Mouse (Mus musculus): ENCODE results near the gene Rnf24. TPM values are rescaled to one million over a fixed set of nuclear protein-coding genes. Genes with fewer than 3 reads are reported as not detected.

Rnf24 gene
- polyA plus RNA-seq (2015; fragmentation: Nextera tagmentation; extraction: Ambion mirVana) = 10.8 and 11.0 TPM in 2 replicates

DNA sequence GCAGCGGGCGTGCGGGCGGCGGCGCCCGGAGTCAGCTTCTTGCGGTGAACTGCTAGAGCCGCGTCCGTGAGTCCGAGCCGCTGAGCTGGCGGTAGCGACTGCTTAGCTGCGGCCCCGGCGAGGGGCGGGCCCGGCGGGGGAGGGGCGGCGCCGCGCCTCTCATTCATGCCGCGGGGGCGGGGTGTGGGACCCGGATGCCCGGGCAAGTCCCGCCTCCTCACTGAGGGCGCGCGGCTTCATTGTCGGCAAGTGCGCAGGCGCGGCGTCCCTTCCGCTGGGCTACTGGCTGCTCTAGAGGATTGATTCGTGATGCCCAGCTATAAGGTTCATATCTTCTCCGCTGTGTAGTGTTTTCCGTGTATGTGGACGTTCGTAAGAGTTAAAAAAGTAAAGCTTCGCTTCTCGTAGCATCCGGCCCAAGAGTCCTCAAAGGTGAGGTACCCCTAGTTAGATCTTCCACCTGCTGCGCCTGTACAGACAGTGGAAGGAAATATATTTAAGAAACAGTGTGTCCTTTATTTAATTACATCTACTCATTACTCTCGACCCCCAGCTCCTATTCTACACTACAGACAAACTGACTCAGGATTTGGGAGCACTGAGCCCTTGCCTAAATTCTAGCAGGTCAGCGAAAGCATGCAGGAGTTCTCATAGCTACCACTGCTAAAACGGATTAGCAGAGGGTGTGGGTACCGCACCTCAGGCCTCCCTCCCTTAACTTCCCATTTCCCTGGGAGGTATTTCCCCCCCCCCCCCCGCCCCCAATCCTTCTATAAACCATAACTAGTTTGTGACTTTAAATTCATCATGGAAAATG, at the start of gene Rnf24:
Gene Rnf24 (minus strand): TSS at position 146 of the 817 bp plus-strand sequence.
- Histone ChIP-seq H3K27me3 (no peaks in the 10 kb centered on the region; the same call in 1 of the 2 replicates), H3K4me3 (peak within 1 kb of the TSS; percentile 97), H3K4me2 (peak within 1 kb of the TSS; percentile 88), H3K9ac (peak within 1 kb of the TSS; percentile 96), H3K27ac (peak within 1 kb of the TSS; percentile 89), H3K36me3 (no peaks in the 10 kb centered on the region), H3K9me3 (no peaks in the 10 kb centered on the region), H3K4me1 (peaks cover 16% of the 10 kb centered on the region)
- under 1% methylated on average over 53 of the region's 54 CpGs for WGBS
- peak; percentile 93 for ATAC-seq (ENCODE audit: insufficient number of reproducible peaks, insufficient read depth, low FRiP score, low TSS enrichment, low read depth)

DNA sequence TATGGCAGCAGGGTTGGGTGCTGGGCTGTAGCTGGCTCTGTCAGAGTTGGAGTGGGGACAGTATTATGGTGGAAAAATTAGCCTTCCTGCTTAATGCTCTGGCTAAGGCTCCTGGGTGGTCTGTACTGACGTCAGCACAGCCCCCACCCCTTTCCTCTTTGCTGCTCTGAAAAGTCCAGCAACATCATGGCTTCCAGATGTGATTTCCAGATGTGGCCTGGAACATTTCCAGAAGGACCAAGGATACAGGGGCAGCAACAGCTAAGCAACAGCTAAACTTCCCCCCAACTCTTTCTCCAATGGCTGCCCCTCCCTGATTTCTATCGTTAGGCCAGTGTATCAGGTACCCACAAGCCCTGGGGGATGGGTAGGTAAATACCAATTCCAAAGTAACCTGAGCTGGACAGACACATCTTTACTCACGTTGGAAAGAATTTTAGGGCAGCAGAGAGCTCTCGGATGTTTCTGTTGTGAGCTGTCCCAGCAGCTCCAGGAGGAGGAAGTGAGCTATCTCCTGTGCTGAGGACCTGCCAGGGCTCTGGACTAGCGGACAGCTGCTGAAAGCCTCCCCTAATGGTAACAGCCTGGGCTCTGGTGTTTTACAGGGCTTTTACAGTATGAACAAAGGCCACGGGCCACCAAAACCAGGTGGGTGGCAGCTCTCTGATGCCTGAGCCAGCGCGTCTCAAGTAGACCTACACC, 49.3 kb upstream of the Rnf24 start:
- ATAC-seq (ENCODE audit: insufficient number of reproducible peaks, insufficient read depth, low FRiP score, low TSS enrichment, low read depth) = peak; percentile 76
- WGBS = 30% methylated on average over 8 of the region's 8 CpGs
- H3K4me3 ChIP-seq = no peak overlapping the region

DNA sequence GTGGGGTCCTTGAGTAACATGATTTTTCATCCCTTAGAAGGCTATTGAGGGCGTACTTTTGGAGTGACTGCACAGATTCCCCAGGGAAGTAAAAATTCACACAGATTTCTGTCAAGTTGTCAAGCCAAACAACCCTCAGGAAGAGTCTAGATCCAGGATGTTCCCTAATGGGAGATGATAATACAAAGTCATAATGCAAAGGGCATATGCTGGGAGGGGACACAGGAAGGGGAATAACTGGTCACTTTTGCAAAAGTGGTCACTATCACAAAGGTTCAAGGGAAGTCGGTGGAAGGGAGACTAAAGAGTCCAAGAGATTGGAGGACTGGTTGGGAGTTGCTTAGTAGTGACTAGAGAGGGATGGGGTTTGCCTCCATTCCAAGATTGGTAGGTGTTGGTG, 48.2 kb upstream of the Rnf24 start:
- 83% methylated on average over 2 of the region's 2 CpGs for WGBS
- H3K36me3 ChIP-seq = no peaks in the 10 kb centered on the region

More for the DNA sequence above, 49.3 kb upstream of the Rnf24 start:
- H3K27me3 ChIP-seq = no peaks in the 10 kb centered on the region
- H3K27ac ChIP-seq = peak overlapping the region; percentile 79
- peak overlapping the region; percentile 9; the same call in 1 of the 2 replicates for H3K4me2 ChIP-seq
- no peaks in the 10 kb centered on the region for H3K9me3 ChIP-seq
- peaks cover 23% of the 10 kb centered on the region for H3K4me1 ChIP-seq
- H3K9ac ChIP-seq = no peak overlapping the region
- H3K36me3 ChIP-seq = no peaks in the 10 kb centered on the region

DNA sequence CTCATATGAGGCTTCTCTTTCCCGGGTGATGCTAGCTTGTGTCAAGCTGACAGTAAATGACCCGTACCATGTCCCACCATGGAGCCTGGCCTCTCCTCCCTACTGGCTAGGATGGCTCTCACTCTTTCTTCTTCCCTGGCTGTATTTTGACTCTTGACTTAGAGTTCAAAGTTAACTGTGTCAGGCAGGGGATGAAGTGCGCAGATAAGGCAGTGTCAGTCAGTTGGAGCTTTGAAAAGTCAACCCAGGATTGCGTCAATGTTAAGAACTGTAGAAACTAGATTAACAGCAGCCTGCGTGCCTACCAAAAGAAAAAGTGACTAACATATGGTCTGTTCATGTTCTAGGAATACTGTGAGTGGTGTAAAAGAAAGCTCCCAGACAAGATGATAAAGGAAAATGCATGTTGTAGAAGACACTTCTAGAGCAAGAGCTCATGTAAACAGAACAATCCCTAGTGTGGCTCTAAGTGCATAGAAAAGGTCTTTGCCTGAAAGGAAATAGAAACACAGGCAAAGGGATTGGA, 44.7 kb upstream of the Rnf24 start:
- no peaks in the 10 kb centered on the region for H3K36me3 ChIP-seq
- no peaks in the 10 kb centered on the region for H3K9me3 ChIP-seq
- no peak overlapping the region for H3K27ac ChIP-seq
- H3K4me1 ChIP-seq = peaks cover 34% of the 10 kb centered on the region
- H3K4me2 ChIP-seq = no peak overlapping the region
- no peak overlapping the region for H3K4me3 ChIP-seq
- no peak for ATAC-seq (ENCODE audit: insufficient number of reproducible peaks, insufficient read depth, low FRiP score, low TSS enrichment, low read depth)
- WGBS = 88% methylated on average over 5 of the region's 5 CpGs
- H3K9ac ChIP-seq = no peak overlapping the region
- no peaks in the 10 kb centered on the region for H3K27me3 ChIP-seq

More for the DNA sequence above, 48.2 kb upstream of the Rnf24 start:
- peaks cover 26% of the 10 kb centered on the region for H3K4me1 ChIP-seq
- H3K4me3 ChIP-seq = no peak overlapping the region
- no peak for ATAC-seq (ENCODE audit: insufficient number of reproducible peaks, insufficient read depth, low FRiP score, low TSS enrichment, low read depth)
- no peak overlapping the region for H3K4me2 ChIP-seq
- no peak overlapping the region for H3K27ac ChIP-seq
- no peaks in the 10 kb centered on the region for H3K27me3 ChIP-seq
- no peak overlapping the region for H3K9ac ChIP-seq
- no peaks in the 10 kb centered on the region for H3K9me3 ChIP-seq

DNA sequence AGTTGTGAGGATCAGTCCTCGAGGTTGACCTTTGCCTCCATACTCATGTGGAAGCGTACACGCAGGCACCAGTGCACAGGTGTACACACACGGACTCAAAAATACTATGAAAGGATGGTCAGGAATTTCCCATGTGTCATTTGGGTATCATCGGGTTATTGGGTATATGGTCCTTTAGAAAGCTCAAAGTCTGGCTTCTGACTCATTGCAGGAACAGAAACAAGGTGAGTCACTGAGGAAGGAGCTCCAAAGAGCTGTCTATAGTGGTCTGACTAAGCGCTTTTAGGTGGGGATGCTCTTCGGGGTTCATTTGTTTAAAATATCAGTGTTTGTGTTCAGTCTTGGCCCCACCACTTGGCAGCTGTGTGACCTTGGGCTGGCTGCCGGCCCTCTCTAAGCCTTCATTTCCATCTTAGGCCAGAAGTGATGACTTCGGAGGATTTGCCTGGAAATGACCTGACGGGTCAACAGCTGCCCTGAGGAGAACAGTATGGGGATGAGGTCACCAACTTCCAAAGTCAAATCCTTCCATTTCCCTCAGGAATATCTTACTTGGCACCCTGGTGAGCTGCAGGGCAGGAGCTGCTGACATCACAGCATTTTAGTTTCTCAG, 33.8 kb upstream of the Rnf24 start:
- ATAC-seq (ENCODE audit: insufficient number of reproducible peaks, insufficient read depth, low FRiP score, low TSS enrichment, low read depth) = no peak
- H3K4me1 ChIP-seq = no peaks in the 10 kb centered on the region
- no peaks in the 10 kb centered on the region for H3K27me3 ChIP-seq
- H3K4me2 ChIP-seq = no peak overlapping the region
- no peak overlapping the region for H3K4me3 ChIP-seq
- H3K9me3 ChIP-seq = no peaks in the 10 kb centered on the region
- 85% methylated on average over 10 of the region's 10 CpGs for WGBS
- H3K9ac ChIP-seq = no peak overlapping the region
- H3K27ac ChIP-seq = no peak overlapping the region
- no peaks in the 10 kb centered on the region for H3K36me3 ChIP-seq

DNA sequence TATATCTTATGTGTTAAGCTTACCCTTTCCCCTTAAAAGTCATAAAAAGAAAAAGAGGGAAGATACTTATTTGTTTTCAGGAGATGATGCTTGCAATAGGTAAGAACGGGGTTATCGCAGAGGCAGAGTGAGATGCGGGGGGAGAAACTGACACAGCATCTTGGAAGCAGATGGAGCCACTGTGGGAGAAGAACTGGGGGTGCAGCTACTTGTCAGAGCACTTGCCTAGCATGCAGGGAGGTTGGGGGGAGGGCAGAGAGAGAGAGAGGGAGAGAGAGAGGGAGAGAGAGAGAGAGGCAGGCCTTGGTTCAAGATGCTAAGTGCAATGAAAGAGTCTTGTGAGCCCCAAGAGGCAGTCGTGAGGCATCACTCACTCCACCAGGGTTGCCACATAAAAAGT, 32.5 kb upstream of the Rnf24 start:
- WGBS = 77% methylated on average over 4 of the region's 4 CpGs
- Histone ChIP-seq H3K36me3 (no peaks in the 10 kb centered on the region), H3K4me2 (no peak overlapping the region), H3K9me3 (no peaks in the 10 kb centered on the region), H3K4me3 (no peak overlapping the region), H3K27ac (no peak overlapping the region), H3K9ac (no peak overlapping the region), H3K27me3 (no peaks in the 10 kb centered on the region), H3K4me1 (no peaks in the 10 kb centered on the region)
- ATAC-seq (ENCODE audit: insufficient number of reproducible peaks, insufficient read depth, low FRiP score, low TSS enrichment, low read depth) = no peak

DNA sequence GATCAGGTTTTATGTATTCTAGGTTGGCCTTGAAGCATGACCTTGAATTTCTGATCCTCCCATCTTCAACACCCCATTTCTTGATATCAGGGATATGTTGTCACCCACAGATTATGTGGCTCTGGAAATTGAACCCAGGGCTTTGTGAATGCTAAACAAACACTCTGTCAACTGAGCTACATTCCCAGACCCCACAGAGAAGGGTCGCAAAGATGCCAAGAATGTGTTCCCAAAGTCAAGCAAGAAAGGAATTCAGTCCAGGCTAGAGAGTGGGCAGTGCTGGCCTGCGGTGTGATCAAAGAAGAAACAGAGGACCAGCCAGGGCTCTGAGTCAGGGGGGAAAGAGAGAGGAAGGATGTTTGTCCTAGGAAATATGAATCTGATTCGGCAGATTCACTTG, 26.8 kb upstream of the Rnf24 start:
- H3K9ac ChIP-seq = no peak overlapping the region
- ATAC-seq (ENCODE audit: insufficient number of reproducible peaks, insufficient read depth, low FRiP score, low TSS enrichment, low read depth) = no peak
- 79% methylated on average over 3 of the region's 3 CpGs for WGBS

DNA sequence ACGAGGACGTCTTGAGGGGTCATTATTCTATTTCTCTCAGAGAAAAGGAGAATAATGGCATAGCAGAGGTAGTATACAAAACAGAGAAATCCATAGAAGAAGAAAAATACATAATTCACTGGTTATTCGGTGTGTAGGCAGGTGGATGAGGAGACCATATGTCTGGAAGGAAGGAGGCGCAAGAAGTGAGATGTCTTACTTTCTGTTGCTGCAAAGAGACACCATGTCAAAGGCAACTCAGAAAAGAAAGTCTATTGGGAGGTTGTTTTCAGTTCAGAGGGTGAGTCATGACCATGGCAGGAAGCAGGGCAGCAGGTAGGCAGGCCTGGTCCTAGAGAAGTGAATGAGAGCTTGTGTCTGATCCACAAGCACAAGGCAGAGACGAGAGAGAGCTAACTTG, 26.2 kb upstream of the Rnf24 start:
- no peaks in the 10 kb centered on the region for H3K36me3 ChIP-seq
- H3K9me3 ChIP-seq = no peaks in the 10 kb centered on the region
- no peaks in the 10 kb centered on the region for H3K27me3 ChIP-seq
- no peak overlapping the region for H3K4me2 ChIP-seq
- no peak overlapping the region for H3K4me3 ChIP-seq
- WGBS = 89% methylated on average over 5 of the region's 5 CpGs
- H3K27ac ChIP-seq = no peak overlapping the region
- ATAC-seq (ENCODE audit: insufficient number of reproducible peaks, insufficient read depth, low FRiP score, low TSS enrichment, low read depth) = no peak
- no peak overlapping the region for H3K9ac ChIP-seq
- H3K4me1 ChIP-seq = no peaks in the 10 kb centered on the region

More for the DNA sequence above, 26.8 kb upstream of the Rnf24 start:
- no peak overlapping the region for H3K4me3 ChIP-seq
- no peaks in the 10 kb centered on the region for H3K9me3 ChIP-seq
- H3K27me3 ChIP-seq = no peaks in the 10 kb centered on the region
- no peak overlapping the region for H3K4me2 ChIP-seq
- no peaks in the 10 kb centered on the region for H3K36me3 ChIP-seq
- no peak overlapping the region for H3K27ac ChIP-seq
- no peaks in the 10 kb centered on the region for H3K4me1 ChIP-seq

DNA sequence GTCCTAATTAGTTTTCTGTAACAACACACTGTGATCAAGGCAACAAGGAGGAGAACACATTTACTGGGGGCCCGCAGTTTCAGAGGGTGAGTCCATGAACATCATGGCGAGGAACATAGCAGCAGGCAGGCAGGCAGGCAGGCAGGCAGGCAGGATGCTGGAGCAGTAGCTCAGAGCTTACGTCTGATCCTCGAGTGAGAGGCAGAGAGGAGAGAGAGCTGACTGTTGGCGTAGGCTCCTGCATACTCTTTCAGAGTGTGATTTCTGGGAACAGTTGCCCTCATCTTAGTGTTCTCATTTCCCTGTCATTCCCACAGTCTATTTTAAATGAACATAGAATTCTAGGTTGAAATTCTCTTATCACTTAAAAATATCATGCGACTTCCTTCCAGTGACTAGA, 24.4 kb upstream of the Rnf24 start:
- Histone ChIP-seq H3K4me2 (no peak overlapping the region), H3K9me3 (no peaks in the 10 kb centered on the region), H3K36me3 (no peaks in the 10 kb centered on the region), H3K4me3 (no peak overlapping the region), H3K9ac (no peak overlapping the region), H3K27ac (no peak overlapping the region), H3K27me3 (no peaks in the 10 kb centered on the region), H3K4me1 (no peaks in the 10 kb centered on the region)
- 65% methylated on average over 6 of the region's 6 CpGs for WGBS
- no peak for ATAC-seq (ENCODE audit: insufficient number of reproducible peaks, insufficient read depth, low FRiP score, low TSS enrichment, low read depth)

DNA sequence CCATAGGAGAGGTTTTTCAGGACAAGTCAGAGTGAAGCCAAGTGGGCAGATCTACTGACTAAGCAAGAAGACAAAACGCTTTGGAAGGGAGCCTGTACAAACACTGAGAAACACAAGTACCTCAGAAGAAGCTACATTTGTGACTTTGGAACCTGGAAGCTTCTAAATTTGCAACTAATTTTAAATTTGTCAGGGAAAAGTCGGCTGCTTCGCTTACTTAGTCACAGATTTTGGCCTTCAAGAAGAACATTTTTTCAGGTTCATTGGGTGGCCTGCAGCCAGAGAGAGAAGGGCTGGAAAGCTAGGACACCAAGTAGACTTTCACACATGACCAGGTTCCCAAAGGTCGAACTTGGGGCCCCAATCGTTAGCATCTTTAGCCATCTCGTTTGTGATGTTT, 21.0 kb upstream of the Rnf24 start:
- H3K27ac ChIP-seq = no peak overlapping the region
- no peaks in the 10 kb centered on the region for H3K27me3 ChIP-seq
- no peak overlapping the region for H3K9ac ChIP-seq
- H3K4me3 ChIP-seq = no peak overlapping the region
- no peak overlapping the region for H3K4me2 ChIP-seq
- no peaks in the 10 kb centered on the region for H3K9me3 ChIP-seq
- no peak for ATAC-seq (ENCODE audit: insufficient number of reproducible peaks, insufficient read depth, low FRiP score, low TSS enrichment, low read depth)
- 86% methylated on average over 6 of the region's 6 CpGs for WGBS
- no peaks in the 10 kb centered on the region for H3K4me1 ChIP-seq
- H3K36me3 ChIP-seq = no peaks in the 10 kb centered on the region

DNA sequence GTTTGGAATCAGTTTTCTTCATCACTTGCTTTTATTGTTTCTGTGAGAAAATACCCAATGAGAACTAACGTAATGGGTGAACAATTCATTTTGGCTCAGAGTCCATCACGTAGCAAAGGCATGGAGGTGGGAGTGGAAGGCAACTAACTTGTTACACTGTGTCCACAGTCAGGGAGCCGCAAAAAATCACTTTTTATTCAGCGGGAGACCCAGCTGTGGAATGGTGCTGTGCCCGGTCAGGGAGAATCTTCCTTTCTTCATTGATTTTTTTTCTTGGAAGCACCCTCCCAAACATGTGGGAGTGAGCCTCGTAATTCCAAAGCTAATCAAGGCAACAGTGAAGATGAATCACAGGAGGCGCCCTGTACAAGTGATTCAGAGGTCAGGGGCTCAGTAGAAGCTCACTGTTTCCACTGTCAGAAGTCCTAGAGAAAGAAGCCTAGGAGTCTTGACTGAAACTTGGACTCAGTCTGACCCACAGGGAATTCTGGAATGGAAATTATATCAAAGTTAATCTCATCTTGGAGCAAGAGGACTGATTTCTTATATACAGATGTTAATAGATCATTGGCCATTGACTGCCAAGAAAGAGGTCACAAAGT, 19.7 kb upstream of the Rnf24 start:
- Histone ChIP-seq H3K9me3 (no peaks in the 10 kb centered on the region), H3K27me3 (no peaks in the 10 kb centered on the region), H3K4me2 (no peak overlapping the region), H3K9ac (no peak overlapping the region), H3K4me3 (no peak overlapping the region), H3K36me3 (no peaks in the 10 kb centered on the region), H3K27ac (no peak overlapping the region), H3K4me1 (no peaks in the 10 kb centered on the region)
- WGBS = 79% methylated on average over 7 of the region's 7 CpGs
- no peak for ATAC-seq (ENCODE audit: insufficient number of reproducible peaks, insufficient read depth, low FRiP score, low TSS enrichment, low read depth)

Data from embryonic facial prominence, embryonic 13.5 days (tissue).